Mouse (Mus musculus): ENCODE measurements around the gene Map2k6. TPM values are rescaled to one million over a fixed set of nuclear protein-coding genes. Genes with fewer than 3 reads are reported as not detected.
"Not testable (repeated sequence)": the region's sequence is repeated elsewhere in the genome, so short reads cannot be mapped to it uniquely, and the experiment has no call there.

Gene Map2k6
- 2.9 TPM for polyA plus RNA-seq (2012; fragmentation: generic; extraction: Trizol)

GRCm38 (mm10) chr11:110398553-110399239, at the start of gene Map2k6:
TSS of gene Map2k6 (plus strand) at chr11:110399122.
- H3K4me2 ChIP-seq (ENCODE audit: low read depth), result peak within 1 kb of the TSS; percentile 95
- peak; percentile 10 for TF ChIP-seq POLR2A (IDR thresholded peaks at IDR 0.05; ENCODE audit: insufficient read length, low read depth)
- TF ChIP-seq SRF (IDR thresholded peaks at IDR 0.05; ENCODE audit: control insufficient read depth, insufficient read length, low read depth), result peak; percentile 75
- TF ChIP-seq POLR2AphosphoS2 (IDR thresholded peaks at IDR 0.05; ENCODE audit: insufficient read length, low read depth), result no peak
- peak within 1 kb of the TSS; percentile 25 for H3K4me3 ChIP-seq
- no peaks in the 10 kb centered on the region for H3K79me2 ChIP-seq (ENCODE audit: control insufficient read depth, insufficient read depth)
- no peaks in the 10 kb centered on the region for H3K36me3 ChIP-seq (ENCODE audit: control insufficient read depth, insufficient read depth)
- H3ac ChIP-seq (ENCODE audit: control insufficient read depth, insufficient read length), result no peak within 1 kb of the TSS
- no peaks in the 10 kb centered on the region for H3K27me3 ChIP-seq (ENCODE audit: control insufficient read depth, insufficient read depth, insufficient read length)

DNA sequence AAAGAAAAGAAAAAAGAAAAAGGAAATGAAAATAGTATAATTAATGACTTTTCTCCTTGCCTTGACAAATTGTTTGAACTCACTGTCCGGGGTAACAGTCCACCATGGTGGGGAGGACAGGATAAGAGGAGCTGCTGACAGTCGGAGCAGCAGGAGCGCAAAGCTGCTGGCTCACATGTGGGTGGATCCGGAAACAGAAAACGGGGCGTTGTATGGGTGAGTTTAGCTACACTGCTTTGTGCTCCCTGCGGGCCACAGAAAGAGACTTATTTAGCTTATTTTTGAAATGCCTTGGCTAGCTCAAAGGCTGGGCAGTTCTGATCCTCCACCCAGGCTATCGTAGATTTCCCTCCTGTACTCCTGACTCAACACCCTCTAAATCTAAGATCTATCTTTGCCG, 44.7 kb upstream of the Map2k6 start:
- H3K27me3 ChIP-seq (ENCODE audit: control insufficient read depth, insufficient read depth, insufficient read length), result no peaks in the 10 kb centered on the region

DNA sequence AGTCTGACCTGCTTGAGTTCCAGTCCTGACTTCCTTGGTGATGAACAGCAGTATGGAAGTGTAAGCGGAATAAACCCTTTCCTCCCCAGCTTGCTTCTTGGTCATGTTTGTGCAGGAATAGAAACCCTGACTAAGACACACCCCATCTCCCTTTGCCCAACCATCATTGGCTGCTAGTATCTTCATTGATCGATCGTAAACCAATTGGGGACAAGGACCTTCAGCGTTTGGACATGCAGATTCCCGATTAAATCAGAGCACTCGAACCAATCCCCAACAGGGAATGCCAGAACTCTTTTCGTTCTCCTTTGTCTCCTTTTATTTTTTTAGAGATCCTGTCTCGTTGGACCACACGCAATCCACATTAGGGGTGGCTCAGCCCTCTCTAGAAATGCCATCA, 43.8 kb upstream of the Map2k6 start:
- not testable (repeated sequence) for H3K36me3 ChIP-seq (ENCODE audit: control insufficient read depth, insufficient read depth); H3K79me2 ChIP-seq (ENCODE audit: control insufficient read depth, insufficient read depth); H3K4me2 ChIP-seq (ENCODE audit: low read depth); H3K4me3 ChIP-seq; H3ac ChIP-seq (ENCODE audit: control insufficient read depth, insufficient read length); H3K27me3 ChIP-seq (ENCODE audit: control insufficient read depth, insufficient read depth, insufficient read length)

More for the DNA sequence above, 44.7 kb upstream of the Map2k6 start:
- no peaks in the 10 kb centered on the region for H3K79me2 ChIP-seq (ENCODE audit: control insufficient read depth, insufficient read depth)
- no peaks in the 10 kb centered on the region for H3K36me3 ChIP-seq (ENCODE audit: control insufficient read depth, insufficient read depth)
- no peak overlapping the region for H3K4me2 ChIP-seq (ENCODE audit: low read depth)
- TF ChIP-seq TCF12 (IDR thresholded peaks at IDR 0.05; ENCODE audit: insufficient read depth, poor library complexity, severe bottlenecking) (no peak), TCF3 (IDR thresholded peaks at IDR 0.05; ENCODE audit: insufficient read length, low read depth) (no peak), USF1 (IDR thresholded peaks at IDR 0.05; ENCODE audit: low read depth) (no peak), MYOG (IDR thresholded peaks at IDR 0.05; ENCODE audit: control insufficient read depth in 1 of 3, insufficient read depth in 1 of 3, insufficient read length in 2 of 3, low read depth in 2 of 3) (no peak), MYOD1 (IDR thresholded peaks at IDR 0.05; ENCODE audit: control insufficient read depth in 1 of 3, insufficient read length in 2 of 3, low read depth in 2 of 3) (no peak), SRF (IDR thresholded peaks at IDR 0.05; ENCODE audit: control insufficient read depth, insufficient read length, low read depth) (no peak), MAX (IDR thresholded peaks at IDR 0.05; ENCODE audit: low read depth) (no peak), POLR2A (IDR thresholded peaks at IDR 0.05; ENCODE audit: insufficient read length, low read depth) (no peak), POLR2AphosphoS2 (IDR thresholded peaks at IDR 0.05; ENCODE audit: insufficient read length, low read depth) (no peak), REST (IDR thresholded peaks at IDR 0.05; ENCODE audit: insufficient read depth, insufficient read length) (no peak), CEBPB (IDR thresholded peaks at IDR 0.05; ENCODE audit: insufficient read depth, poor library complexity, severe bottlenecking) (no peak), E2F4 (IDR thresholded peaks at IDR 0.05; ENCODE audit: insufficient read depth) (no peak)
- H3K4me3 ChIP-seq, result no peak overlapping the region
- H3ac ChIP-seq (ENCODE audit: control insufficient read depth, insufficient read length), result no peak overlapping the region

- TF ChIP-seq USF1 (IDR thresholded peaks at IDR 0.05; ENCODE audit: low read depth) (peak; percentile 54), MAX (IDR thresholded peaks at IDR 0.05; ENCODE audit: low read depth) (no peak)
- no peaks in the 10 kb centered on the region for H3K36me3 ChIP-seq (ENCODE audit: control insufficient read depth, insufficient read depth)
- H3K4me2 ChIP-seq (ENCODE audit: low read depth), result peak overlapping the region; percentile 86
- H3K27me3 ChIP-seq (ENCODE audit: control insufficient read depth, insufficient read depth, insufficient read length), result no peaks in the 10 kb centered on the region
- H3K4me3 ChIP-seq, result no peak overlapping the region
- H3K79me2 ChIP-seq (ENCODE audit: control insufficient read depth, insufficient read depth), result no peaks in the 10 kb centered on the region
- no peak overlapping the region for H3ac ChIP-seq (ENCODE audit: control insufficient read depth, insufficient read length)
Measured at GRCm38 (mm10) chr11:110357756-110358551, 41.0 kb upstream of the Map2k6 start.

GRCm38 (mm10) chr11:110365016-110365415, 33.9 kb upstream of the Map2k6 start:
- no peak overlapping the region for H3ac ChIP-seq (ENCODE audit: control insufficient read depth, insufficient read length)
- no peak overlapping the region for H3K4me2 ChIP-seq (ENCODE audit: low read depth)
- no peaks in the 10 kb centered on the region for H3K79me2 ChIP-seq (ENCODE audit: control insufficient read depth, insufficient read depth)
- H3K27me3 ChIP-seq (ENCODE audit: control insufficient read depth, insufficient read depth, insufficient read length), result no peaks in the 10 kb centered on the region
- no peak for TF ChIP-seq MYOD1 (IDR thresholded peaks at IDR 0.05; ENCODE audit: control insufficient read depth in 1 of 3, insufficient read length in 2 of 3, low read depth in 2 of 3)
- TF ChIP-seq E2F4 (IDR thresholded peaks at IDR 0.05; ENCODE audit: insufficient read depth), result no peak
- no peak overlapping the region for H3K4me3 ChIP-seq
- H3K36me3 ChIP-seq (ENCODE audit: control insufficient read depth, insufficient read depth), result no peaks in the 10 kb centered on the region

DNA sequence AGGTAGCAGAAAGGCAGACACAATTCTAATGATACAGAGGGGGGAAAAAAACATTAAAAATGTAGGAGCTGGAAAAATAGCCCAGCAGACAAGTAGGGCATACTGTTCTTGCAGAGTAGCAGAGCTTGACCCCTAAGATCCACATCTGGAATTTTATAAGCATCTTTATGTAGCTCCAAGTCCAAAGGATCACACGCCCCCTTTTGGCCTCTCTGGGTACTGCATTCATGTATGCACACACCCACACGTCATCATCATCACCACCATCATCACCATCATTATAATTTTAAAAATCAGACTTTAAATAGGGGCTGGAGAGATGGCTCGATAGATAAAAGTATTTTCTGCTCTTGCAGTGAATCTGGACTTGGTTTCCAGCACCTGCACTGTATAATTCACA, 32.0 kb upstream of the Map2k6 start:
- Histone ChIP-seq H3K36me3 (ENCODE audit: control insufficient read depth, insufficient read depth) (no peaks in the 10 kb centered on the region), H3K4me2 (ENCODE audit: low read depth) (no peak overlapping the region), H3ac (ENCODE audit: control insufficient read depth, insufficient read length) (no peak overlapping the region), H3K79me2 (ENCODE audit: control insufficient read depth, insufficient read depth) (no peaks in the 10 kb centered on the region), H3K4me3 (no peak overlapping the region), H3K27me3 (ENCODE audit: control insufficient read depth, insufficient read depth, insufficient read length) (no peaks in the 10 kb centered on the region)
- TF ChIP-seq E2F4 (IDR thresholded peaks at IDR 0.05; ENCODE audit: insufficient read depth), result no peak
- no peak for TF ChIP-seq MAX (IDR thresholded peaks at IDR 0.05; ENCODE audit: low read depth)
- TF ChIP-seq TCF3 (IDR thresholded peaks at IDR 0.05; ENCODE audit: insufficient read length, low read depth), result no peak
- TF ChIP-seq SRF (IDR thresholded peaks at IDR 0.05; ENCODE audit: control insufficient read depth, insufficient read length, low read depth), result no peak
- no peak for TF ChIP-seq CEBPB (IDR thresholded peaks at IDR 0.05; ENCODE audit: insufficient read depth, poor library complexity, severe bottlenecking)
- no peak for TF ChIP-seq REST (IDR thresholded peaks at IDR 0.05; ENCODE audit: insufficient read depth, insufficient read length)
- no peak for TF ChIP-seq MYOG (IDR thresholded peaks at IDR 0.05; ENCODE audit: control insufficient read depth in 1 of 3, insufficient read depth in 1 of 3, insufficient read length in 2 of 3, low read depth in 2 of 3)
- no peak for TF ChIP-seq MYOD1 (IDR thresholded peaks at IDR 0.05; ENCODE audit: control insufficient read depth in 1 of 3, insufficient read length in 2 of 3, low read depth in 2 of 3)
- no peak for TF ChIP-seq TCF12 (IDR thresholded peaks at IDR 0.05; ENCODE audit: insufficient read depth, poor library complexity, severe bottlenecking)
- no peak for TF ChIP-seq POLR2A (IDR thresholded peaks at IDR 0.05; ENCODE audit: insufficient read length, low read depth)
- TF ChIP-seq POLR2AphosphoS2 (IDR thresholded peaks at IDR 0.05; ENCODE audit: insufficient read length, low read depth), result no peak
- TF ChIP-seq USF1 (IDR thresholded peaks at IDR 0.05; ENCODE audit: low read depth), result no peak
